Mouse (Mus musculus): ENCODE measurements around the gene Cradd. TPM values are rescaled to one million over a fixed set of nuclear protein-coding genes. Genes with fewer than 3 reads are reported as not detected.

Gene Cradd
- polyA plus RNA-seq, 1 experiment from 2014 or later = 11.7 TPM

DNA sequence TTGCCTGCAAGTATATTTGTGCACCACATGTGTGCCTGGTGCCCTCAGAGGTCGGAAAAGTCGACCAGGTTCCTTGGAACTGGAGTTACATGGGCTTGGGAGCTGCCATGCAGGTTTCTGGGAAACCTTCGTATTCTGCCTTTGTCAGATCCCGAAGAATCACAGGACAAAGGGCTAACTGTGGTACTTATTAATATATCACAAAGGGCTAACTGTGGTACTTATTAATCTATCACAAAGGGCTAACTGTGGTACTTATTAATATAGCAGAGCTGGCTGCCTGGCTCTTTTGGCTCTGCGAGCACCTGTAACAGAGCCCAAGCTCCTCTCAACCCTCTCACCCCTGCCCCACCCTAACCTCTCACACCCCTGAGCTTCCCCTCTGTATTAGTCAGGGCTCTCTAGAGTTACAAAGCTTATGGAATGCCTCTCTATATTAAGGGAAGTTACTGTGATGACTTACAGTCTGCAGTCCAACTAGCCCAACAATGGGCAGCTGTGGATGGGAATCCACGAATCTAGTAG lies 42.4 kb downstream of the Cradd start:
- WGBS = 89% methylated on average over 6 of the region's 6 CpGs
- Histone ChIP-seq H3K4me2 (no peak overlapping the region), H3K27me3 (no peaks in the 10 kb centered on the region), H3K36me3 (no peaks in the 10 kb centered on the region), H3K4me1 (replicated peaks) (no peaks in the 10 kb centered on the region), H3K27ac (no peak overlapping the region), H3K9ac (no peak overlapping the region), H3K9me3 (no peaks in the 10 kb centered on the region), H3K4me3 (no peak overlapping the region)
- no peak for ATAC-seq (ENCODE audit: low FRiP score)

DNA sequence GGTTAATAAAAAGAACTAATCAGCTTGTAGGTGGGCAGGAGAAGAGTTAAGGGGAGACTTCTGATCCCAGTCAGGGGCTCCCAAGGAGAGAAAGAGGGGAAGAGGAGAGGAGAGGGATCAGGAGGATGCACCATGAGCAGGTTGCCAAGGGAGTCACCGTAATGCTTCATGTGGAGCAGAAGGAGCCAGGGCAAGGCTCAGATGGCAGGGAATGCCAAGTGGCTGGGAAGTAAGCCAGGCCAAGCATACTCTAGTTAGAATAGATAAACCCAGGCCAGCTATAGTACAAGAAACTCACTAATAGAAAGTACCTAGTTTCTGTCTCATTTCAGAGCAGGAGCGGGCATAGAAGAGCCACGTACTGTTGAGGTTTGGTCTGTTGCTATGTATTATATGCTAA lies 43.6 kb downstream of the Cradd start:
- Histone ChIP-seq H3K27ac (no peak overlapping the region), H3K4me2 (no peak overlapping the region), H3K9me3 (no peaks in the 10 kb centered on the region), H3K36me3 (no peaks in the 10 kb centered on the region), H3K27me3 (no peaks in the 10 kb centered on the region), H3K4me3 (no peak overlapping the region), H3K4me1 (replicated peaks) (no peaks in the 10 kb centered on the region), H3K9ac (no peak overlapping the region)
- no peak for ATAC-seq (ENCODE audit: low FRiP score)
- 91% methylated on average over 3 of the region's 3 CpGs for WGBS

DNA sequence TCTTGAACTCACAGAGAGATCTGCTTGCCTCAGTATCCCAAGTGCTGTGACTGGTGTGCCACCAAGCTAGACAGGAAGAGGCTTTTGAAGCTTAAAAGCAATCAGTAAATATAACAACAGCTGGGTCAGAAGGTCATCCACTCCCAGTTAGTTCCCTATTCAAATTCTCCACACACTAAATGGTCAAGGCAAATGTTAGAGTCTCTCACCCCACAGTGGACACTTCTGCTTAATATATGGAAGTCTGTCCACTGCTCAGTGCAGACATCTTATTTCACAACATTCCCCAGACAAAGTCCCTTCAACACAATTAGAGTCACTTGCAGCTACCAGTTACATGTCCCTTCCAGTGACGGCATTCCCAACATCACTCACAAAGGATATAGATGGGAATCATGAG lies 44.5 kb downstream of the Cradd start:
- no peak overlapping the region for H3K4me3 ChIP-seq
- no peak overlapping the region for H3K4me2 ChIP-seq
- H3K9ac ChIP-seq = no peak overlapping the region
- no peaks in the 10 kb centered on the region for H3K9me3 ChIP-seq
- no peak for ATAC-seq (ENCODE audit: low FRiP score)
- 90% methylated on average over 1 of the region's 1 CpGs for WGBS
- no peaks in the 10 kb centered on the region for H3K27me3 ChIP-seq
- no peak overlapping the region for H3K27ac ChIP-seq
- H3K4me1 ChIP-seq (replicated peaks) = no peaks in the 10 kb centered on the region
- H3K36me3 ChIP-seq = no peaks in the 10 kb centered on the region

DNA sequence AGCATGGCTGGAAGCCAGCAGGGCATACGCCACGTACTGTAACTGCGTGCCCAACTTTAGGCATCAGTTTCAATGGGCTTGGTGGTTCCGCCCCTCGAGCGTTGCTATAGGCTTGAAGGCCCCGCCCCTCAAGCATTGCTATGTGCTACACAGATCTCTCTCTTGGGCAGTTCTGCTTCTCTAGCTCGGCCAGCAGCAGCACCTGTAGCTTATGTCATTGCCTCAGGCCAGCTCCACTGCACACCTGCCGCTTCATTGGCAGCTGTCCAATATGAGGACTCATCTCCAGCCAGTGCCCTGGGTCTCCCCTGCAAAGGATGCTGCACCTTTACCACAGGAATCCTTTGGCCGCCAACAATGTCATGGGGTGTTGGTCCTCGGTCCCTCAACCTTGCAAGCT lies 45.8 kb downstream of the Cradd start:
- Histone ChIP-seq H3K27me3 (no peaks in the 10 kb centered on the region), H3K4me1 (replicated peaks) (no peaks in the 10 kb centered on the region), H3K9ac (no peak overlapping the region), H3K4me3 (no peak overlapping the region), H3K9me3 (no peaks in the 10 kb centered on the region), H3K27ac (no peak overlapping the region), H3K36me3 (no peaks in the 10 kb centered on the region), H3K4me2 (no peak overlapping the region)
- WGBS = 84% methylated on average over 11 of the region's 11 CpGs
- ATAC-seq (ENCODE audit: low FRiP score) = no peak

DNA sequence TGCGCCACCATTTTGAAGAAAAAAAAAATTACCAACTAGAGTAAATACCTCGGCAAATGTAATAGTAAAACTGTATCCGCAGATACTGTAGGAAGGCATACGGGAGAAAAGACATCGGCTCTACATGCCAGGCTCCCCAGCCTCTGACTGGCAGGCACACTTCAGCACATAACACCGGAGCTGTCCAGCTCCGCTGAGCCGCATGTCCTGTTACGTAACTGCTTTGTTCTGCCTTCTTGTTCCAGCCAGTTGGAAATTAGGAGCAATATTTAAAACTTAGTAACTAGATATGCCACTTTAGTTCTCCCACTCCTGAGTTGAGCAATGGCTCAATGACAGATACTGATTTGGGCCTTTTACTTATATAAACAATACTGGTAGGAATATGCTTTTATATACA lies 48.4 kb downstream of the Cradd start:
- no peak overlapping the region for H3K27ac ChIP-seq
- 94% methylated on average over 9 of the region's 9 CpGs for WGBS
- no peaks in the 10 kb centered on the region for H3K27me3 ChIP-seq
- no peak overlapping the region for H3K4me2 ChIP-seq
- no peak overlapping the region for H3K4me3 ChIP-seq
- H3K9me3 ChIP-seq = no peaks in the 10 kb centered on the region; the same call in 1 of the 2 replicates
- no peaks in the 10 kb centered on the region for H3K4me1 ChIP-seq (replicated peaks)
- H3K36me3 ChIP-seq = no peaks in the 10 kb centered on the region
- no peak for ATAC-seq (ENCODE audit: low FRiP score)
- no peak overlapping the region for H3K9ac ChIP-seq

DNA sequence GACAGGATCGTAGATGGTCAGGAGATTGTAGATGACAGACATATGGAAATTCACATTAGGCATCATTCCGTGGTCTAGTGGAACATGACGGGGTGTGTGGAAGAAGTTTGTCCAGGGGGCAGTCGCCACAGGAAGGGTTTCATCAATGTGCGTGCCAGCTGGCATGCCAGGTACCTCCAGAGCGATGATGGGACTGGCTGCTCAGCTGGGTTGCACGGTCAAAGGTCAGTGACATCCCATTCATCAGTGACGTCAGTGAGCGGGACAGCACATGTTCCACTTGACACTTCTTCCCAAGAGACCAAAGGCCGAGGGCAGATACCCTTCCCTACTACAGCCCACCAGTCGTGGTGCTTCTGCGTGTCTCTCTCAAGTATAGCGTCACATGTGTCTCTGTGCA lies 50.7 kb downstream of the Cradd start:
- WGBS = 79% methylated on average over 13 of the region's 13 CpGs

DNA sequence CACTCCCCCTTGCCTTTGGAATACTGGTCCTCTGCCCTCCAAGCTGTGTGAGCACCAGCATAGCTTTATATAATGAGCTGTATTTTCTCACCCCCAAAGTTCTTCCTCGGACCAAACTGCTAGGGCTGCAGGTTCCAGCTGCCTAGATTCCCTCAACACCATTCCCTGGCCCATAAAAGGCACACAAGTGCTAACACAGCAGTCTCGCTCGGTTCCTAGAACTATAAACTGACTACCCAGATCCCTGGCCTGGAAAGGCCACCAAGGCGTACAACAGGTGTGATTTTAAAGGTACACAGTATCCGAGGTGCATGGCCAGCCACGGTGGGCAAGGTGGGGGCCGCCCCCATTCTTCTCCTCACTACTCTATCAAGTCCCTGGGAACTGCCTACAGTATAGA lies 54.8 kb downstream of the Cradd start:
- Histone ChIP-seq H3K36me3 (no peaks in the 10 kb centered on the region), H3K4me2 (no peak overlapping the region), H3K4me3 (no peak overlapping the region), H3K27me3 (peaks cover 24% of the 10 kb centered on the region), H3K27ac (no peak overlapping the region), H3K4me1 (replicated peaks) (peaks cover 21% of the 10 kb centered on the region), H3K9me3 (no peaks in the 10 kb centered on the region; the same call in 1 of the 2 replicates), H3K9ac (no peak overlapping the region)
- 92% methylated on average over 7 of the region's 7 CpGs for WGBS
- no peak for ATAC-seq (ENCODE audit: low FRiP score)

More for the DNA sequence above, 50.7 kb downstream of the Cradd start:
- no peak for ATAC-seq (ENCODE audit: low FRiP score)
- Histone ChIP-seq H3K4me2 (no peak overlapping the region), H3K9me3 (no peaks in the 10 kb centered on the region; the same call in 1 of the 2 replicates), H3K4me1 (replicated peaks) (no peaks in the 10 kb centered on the region), H3K36me3 (no peaks in the 10 kb centered on the region), H3K27ac (no peak overlapping the region), H3K4me3 (no peak overlapping the region), H3K27me3 (0 out of 2 replicates have a peak, but pooled peaks cover 6% of the 10 kb centered on the region), H3K9ac (no peak overlapping the region)

DNA sequence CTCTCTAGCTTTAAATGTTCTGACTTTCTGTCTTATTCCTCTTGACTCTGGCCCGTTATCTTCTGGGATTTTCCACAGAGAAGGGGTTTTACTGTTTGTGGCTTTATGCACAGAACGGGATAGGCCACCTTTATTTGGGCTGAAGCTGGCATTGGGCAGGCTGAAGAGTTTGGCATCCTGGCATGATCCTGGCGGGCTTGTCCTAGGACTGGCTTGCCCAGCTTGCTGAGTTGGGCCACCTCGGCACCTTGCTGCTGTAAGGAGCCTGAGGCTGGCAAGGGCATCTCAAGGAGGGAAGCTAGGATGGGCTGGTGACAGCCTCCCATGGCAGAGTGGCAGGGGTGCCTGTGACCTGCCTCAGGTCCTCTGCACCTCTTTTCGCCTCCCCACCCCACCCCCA lies 55.6 kb downstream of the Cradd start:
- Histone ChIP-seq H3K27me3 (peaks cover 31% of the 10 kb centered on the region), H3K36me3 (no peaks in the 10 kb centered on the region), H3K27ac (no peak overlapping the region), H3K4me1 (replicated peaks) (peaks cover 21% of the 10 kb centered on the region), H3K9ac (no peak overlapping the region), H3K4me2 (no peak overlapping the region), H3K9me3 (no peaks in the 10 kb centered on the region; the same call in 1 of the 2 replicates), H3K4me3 (no peak overlapping the region)
- ATAC-seq (ENCODE audit: low FRiP score) = no peak; the same call in 1 of the 2 replicates
- WGBS = 87% methylated on average over 5 of the region's 5 CpGs

DNA sequence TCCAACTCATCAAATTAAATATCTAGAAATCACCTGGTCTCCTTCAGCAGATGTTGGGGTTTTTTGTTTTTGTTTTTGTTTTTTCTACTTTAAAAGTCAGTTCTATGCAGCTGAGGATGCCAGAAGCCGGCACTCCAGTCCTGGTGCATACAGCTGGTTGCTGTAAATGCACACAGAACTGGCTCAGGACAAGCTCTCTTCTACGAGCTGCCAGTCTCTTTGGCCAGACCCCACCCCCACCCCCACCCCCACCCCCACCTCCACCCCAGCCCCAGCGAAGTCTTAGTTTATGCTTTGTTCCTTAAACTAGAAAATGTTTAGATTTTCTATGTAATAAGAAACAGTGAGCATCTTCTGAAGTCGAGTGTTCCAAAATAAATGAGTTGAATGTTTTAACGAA lies 57.0 kb downstream of the Cradd start:
- no peak overlapping the region for H3K4me3 ChIP-seq
- ATAC-seq (ENCODE audit: low FRiP score) = no peak
- WGBS = 33% methylated on average over 5 of the region's 5 CpGs

DNA sequence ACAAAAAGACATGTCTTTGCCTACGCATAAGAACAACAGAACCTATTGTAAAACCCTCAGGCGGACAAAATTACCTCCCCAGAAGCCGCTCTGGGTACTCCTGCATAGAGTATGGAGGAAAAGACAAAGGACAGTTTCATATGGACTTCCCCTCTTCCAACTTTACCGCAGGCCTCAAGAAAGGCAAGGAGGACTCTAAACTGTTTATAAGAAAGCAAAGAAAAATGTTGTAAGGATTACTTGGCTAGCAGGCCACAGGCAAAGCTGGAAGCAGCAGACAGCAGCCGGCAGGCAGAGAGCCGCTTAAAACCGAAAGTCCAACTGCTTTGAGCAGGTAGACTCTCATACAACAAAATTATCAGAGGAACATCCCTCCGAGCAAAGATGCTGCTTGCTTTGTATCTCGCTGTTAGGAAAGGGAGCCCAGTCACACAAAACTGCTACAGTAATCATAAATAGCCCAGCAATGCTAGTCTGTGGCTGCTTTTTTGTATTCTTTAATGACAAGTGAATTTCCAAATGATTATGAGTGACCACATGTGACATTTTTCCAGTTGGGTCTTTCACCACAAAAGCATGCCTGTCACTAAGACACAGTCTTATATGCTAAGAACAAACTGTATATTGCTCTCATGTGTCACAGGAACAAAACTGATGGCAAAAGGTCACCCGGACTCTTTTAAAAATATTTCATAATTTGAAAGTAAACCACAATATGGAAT lies 57.7 kb downstream of the Cradd start:
- Histone ChIP-seq H3K27me3 (peaks cover 44% of the 10 kb centered on the region), H3K9me3 (no peaks in the 10 kb centered on the region), H3K36me3 (no peaks in the 10 kb centered on the region), H3K9ac (no peak overlapping the region), H3K4me2 (0 out of 2 replicates have a peak overlapping the region, but pooled peaks have one; percentile 10), H3K27ac (no peak overlapping the region), H3K4me1 (replicated peaks) (peaks cover 25% of the 10 kb centered on the region), H3K4me3 (no peak overlapping the region)
- WGBS = 49% methylated on average over 10 of the region's 10 CpGs
- no peak for ATAC-seq (ENCODE audit: low FRiP score)

More for the DNA sequence above, 57.0 kb downstream of the Cradd start:
- H3K9me3 ChIP-seq = no peaks in the 10 kb centered on the region; the same call in 1 of the 2 replicates
- no peak overlapping the region for H3K4me2 ChIP-seq
- peaks cover 25% of the 10 kb centered on the region for H3K4me1 ChIP-seq (replicated peaks)
- no peak overlapping the region for H3K9ac ChIP-seq
- no peak overlapping the region for H3K27ac ChIP-seq
- peaks cover 44% of the 10 kb centered on the region for H3K27me3 ChIP-seq
- no peaks in the 10 kb centered on the region for H3K36me3 ChIP-seq

DNA sequence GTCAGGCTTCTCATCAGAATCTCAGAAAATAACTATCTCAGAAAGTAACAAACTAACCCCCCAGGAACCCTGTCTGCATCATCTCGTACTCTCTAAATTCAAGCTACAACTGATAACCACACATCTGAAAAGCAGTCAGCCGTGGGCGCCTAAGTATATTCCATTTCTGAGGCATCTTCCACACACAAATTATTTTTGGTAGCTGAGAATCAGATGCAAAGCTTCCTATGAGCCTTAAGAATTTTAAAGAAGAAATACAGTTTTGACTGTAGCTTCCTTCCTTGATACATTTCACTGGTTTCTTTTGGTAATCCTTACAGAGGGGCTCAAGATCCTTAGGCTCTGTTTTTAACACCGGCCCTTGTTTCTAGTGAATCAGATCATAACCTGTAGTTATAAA lies 58.4 kb downstream of the Cradd start:
- H3K4me3 ChIP-seq = 0 out of 2 replicates have a peak overlapping the region, but pooled peaks have one; percentile 42
- no peak overlapping the region for H3K27ac ChIP-seq
- H3K36me3 ChIP-seq = no peaks in the 10 kb centered on the region
- peaks cover 44% of the 10 kb centered on the region for H3K27me3 ChIP-seq
- peaks cover 25% of the 10 kb centered on the region for H3K4me1 ChIP-seq (replicated peaks)
- H3K9ac ChIP-seq = no peak overlapping the region
- H3K4me2 ChIP-seq = no peak overlapping the region
- WGBS = 56% methylated on average over 4 of the region's 4 CpGs
- no peaks in the 10 kb centered on the region for H3K9me3 ChIP-seq
- no peak for ATAC-seq (ENCODE audit: low FRiP score)

DNA sequence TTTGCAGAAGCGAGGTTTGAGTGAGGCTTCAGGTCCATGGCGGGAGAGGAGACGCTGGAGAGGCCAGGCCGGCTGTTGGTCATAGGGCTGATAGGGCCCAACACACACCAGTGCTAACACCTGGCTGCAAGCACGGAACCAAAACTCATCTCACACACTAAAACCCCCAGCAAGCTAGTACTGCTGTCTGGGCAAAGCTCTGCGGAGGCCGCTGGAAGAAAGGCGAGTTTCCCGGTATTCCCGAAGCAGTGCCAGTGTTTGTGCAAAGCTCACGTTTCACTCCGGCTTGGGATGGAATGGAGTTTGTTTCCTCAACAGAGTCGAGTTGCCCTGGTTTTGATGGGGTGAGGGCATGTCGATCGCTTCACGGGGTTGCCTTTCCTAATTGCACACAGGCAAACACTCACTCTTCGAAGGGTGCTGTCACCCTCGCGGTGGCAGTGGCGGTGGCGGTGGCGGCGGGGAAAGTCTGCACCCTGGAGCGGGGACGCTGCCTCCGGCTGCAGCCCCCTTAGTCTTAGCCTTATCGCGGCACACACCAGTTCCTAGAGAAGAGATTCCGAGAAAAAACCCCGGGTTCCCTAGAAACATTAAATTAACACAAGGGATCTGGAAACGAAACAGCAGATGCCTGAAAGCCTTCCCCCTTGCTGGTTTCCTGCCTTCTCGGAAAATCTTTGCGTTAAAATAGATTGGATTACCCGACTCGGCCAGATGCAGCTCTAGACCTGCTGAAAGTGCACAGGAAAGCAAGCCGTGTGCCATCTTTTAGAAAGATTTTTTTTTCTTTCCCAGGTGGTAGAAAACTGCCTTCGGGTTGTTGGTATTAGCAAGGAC lies 59.2 kb downstream of the Cradd start:
- Histone ChIP-seq H3K27me3 (peaks cover 44% of the 10 kb centered on the region), H3K4me1 (replicated peaks) (peaks cover 25% of the 10 kb centered on the region), H3K36me3 (no peaks in the 10 kb centered on the region), H3K27ac (no peak overlapping the region), H3K4me2 (peak overlapping the region; percentile 72), H3K9ac (peak overlapping the region; percentile 69), H3K4me3 (peak overlapping the region; percentile 42), H3K9me3 (no peaks in the 10 kb centered on the region)
- ATAC-seq (ENCODE audit: low FRiP score) = no peak
- 6% methylated on average over 37 of the region's 37 CpGs for WGBS
